Mouse (Mus musculus): ENCODE data around the gene Lrrtm4. TPM values are rescaled to one million over a fixed set of nuclear protein-coding genes. Genes with fewer than 3 reads are reported as not detected.

The Lrrtm4 gene
- polyA plus RNA-seq (2012; rRNA removed): not detected in 2 replicates

GRCm38 (mm10) chr6:80018765-80019164 is at the start of gene Lrrtm4:
Lrrtm4 (plus strand) TSS chr6:80018877.
- H3K4me1 ChIP-seq (ENCODE audit: control insufficient read depth, insufficient read depth, insufficient read length, low read length): no peaks in the 10 kb centered on the region
- no peak for TF ChIP-seq CTCF (IDR thresholded peaks at IDR 0.05; ENCODE audit: extremely low read depth, insufficient read length, insufficient replicate concordance, low read depth, low read length)
- TF ChIP-seq POLR2A (IDR thresholded peaks at IDR 0.05; ENCODE audit: low read depth, low read length): no peak
- no peak within 1 kb of the TSS for H3K27ac ChIP-seq (ENCODE audit: insufficient read depth, low read depth, low read length)
- no peaks in the 10 kb centered on the region for H3K27me3 ChIP-seq (ENCODE audit: control insufficient read depth, insufficient read depth, low read length)
- 36% methylated on average over 6 of the region's 6 CpGs for WGBS
- no peak within 1 kb of the TSS for H3K4me3 ChIP-seq (ENCODE audit: low read depth, low read length)
- H3K36me3 ChIP-seq (ENCODE audit: control insufficient read depth, insufficient read depth, low read length): no peaks in the 10 kb centered on the region

- Histone ChIP-seq H3K27ac (ENCODE audit: insufficient read depth, low read depth, low read length) (no peak overlapping the region), H3K27me3 (ENCODE audit: control insufficient read depth, insufficient read depth, low read length) (no peaks in the 10 kb centered on the region), H3K4me3 (ENCODE audit: low read depth, low read length) (no peak overlapping the region), H3K36me3 (ENCODE audit: control insufficient read depth, insufficient read depth, low read length) (no peaks in the 10 kb centered on the region), H3K4me1 (ENCODE audit: control insufficient read depth, insufficient read depth, insufficient read length, low read length) (no peaks in the 10 kb centered on the region)
- WGBS: 12% methylated on average over 14 of the region's 14 CpGs
- no peak for TF ChIP-seq POLR2A (IDR thresholded peaks at IDR 0.05; ENCODE audit: low read depth, low read length)
- TF ChIP-seq CTCF (IDR thresholded peaks at IDR 0.05; ENCODE audit: extremely low read depth, insufficient read length, insufficient replicate concordance, low read depth, low read length): no peak
Measured at GRCm38 (mm10) chr6:80019189-80019860, 648 bp downstream of the Lrrtm4 start.

GRCm38 (mm10) chr6:80019861-80020230 is 1.2 kb downstream of the Lrrtm4 start:
- no peaks in the 10 kb centered on the region for H3K27me3 ChIP-seq (ENCODE audit: control insufficient read depth, insufficient read depth, low read length)
- H3K27ac ChIP-seq (ENCODE audit: insufficient read depth, low read depth, low read length): no peak overlapping the region
- TF ChIP-seq CTCF (IDR thresholded peaks at IDR 0.05; ENCODE audit: extremely low read depth, insufficient read length, insufficient replicate concordance, low read depth, low read length) (no peak), POLR2A (IDR thresholded peaks at IDR 0.05; ENCODE audit: low read depth, low read length) (no peak)
- H3K4me1 ChIP-seq (ENCODE audit: control insufficient read depth, insufficient read depth, insufficient read length, low read length): no peaks in the 10 kb centered on the region
- no peaks in the 10 kb centered on the region for H3K36me3 ChIP-seq (ENCODE audit: control insufficient read depth, insufficient read depth, low read length)
- 17% methylated on average over 10 of the region's 10 CpGs for WGBS
- no peak overlapping the region for H3K4me3 ChIP-seq (ENCODE audit: low read depth, low read length)

- no peaks in the 10 kb centered on the region for H3K4me1 ChIP-seq (ENCODE audit: control insufficient read depth, insufficient read depth, insufficient read length, low read length)
- H3K36me3 ChIP-seq (ENCODE audit: control insufficient read depth, insufficient read depth, low read length): no peaks in the 10 kb centered on the region
- no peak overlapping the region for H3K4me3 ChIP-seq (ENCODE audit: low read depth, low read length)
- TF ChIP-seq CTCF (IDR thresholded peaks at IDR 0.05; ENCODE audit: extremely low read depth, insufficient read length, insufficient replicate concordance, low read depth, low read length) (no peak), POLR2A (IDR thresholded peaks at IDR 0.05; ENCODE audit: low read depth, low read length) (no peak)
- no peaks in the 10 kb centered on the region for H3K27me3 ChIP-seq (ENCODE audit: control insufficient read depth, insufficient read depth, low read length)
- H3K27ac ChIP-seq (ENCODE audit: insufficient read depth, low read depth, low read length): no peak overlapping the region
Measured at GRCm38 (mm10) chr6:80056849-80057248, 38.2 kb downstream of the Lrrtm4 start.

GRCm38 (mm10) chr6:80078001-80078400 is 59.3 kb downstream of the Lrrtm4 start:
- H3K27ac ChIP-seq (ENCODE audit: insufficient read depth, low read depth, low read length): no peak overlapping the region
- H3K36me3 ChIP-seq (ENCODE audit: control insufficient read depth, insufficient read depth, low read length): no peaks in the 10 kb centered on the region
- TF ChIP-seq CTCF (IDR thresholded peaks at IDR 0.05; ENCODE audit: extremely low read depth, insufficient read length, insufficient replicate concordance, low read depth, low read length) (no peak), POLR2A (IDR thresholded peaks at IDR 0.05; ENCODE audit: low read depth, low read length) (no peak)
- no peak overlapping the region for H3K4me3 ChIP-seq (ENCODE audit: low read depth, low read length)
- no peaks in the 10 kb centered on the region for H3K27me3 ChIP-seq (ENCODE audit: control insufficient read depth, insufficient read depth, low read length)
- WGBS: 89% methylated on average over 2 of the region's 2 CpGs
- no peaks in the 10 kb centered on the region for H3K4me1 ChIP-seq (ENCODE audit: control insufficient read depth, insufficient read depth, insufficient read length, low read length)

- 82% methylated on average over 6 of the region's 6 CpGs for WGBS
- H3K36me3 ChIP-seq (ENCODE audit: control insufficient read depth, insufficient read depth, low read length): no peaks in the 10 kb centered on the region
- TF ChIP-seq CTCF (IDR thresholded peaks at IDR 0.05; ENCODE audit: extremely low read depth, insufficient read length, insufficient replicate concordance, low read depth, low read length): no peak
- TF ChIP-seq POLR2A (IDR thresholded peaks at IDR 0.05; ENCODE audit: low read depth, low read length): no peak
- no peaks in the 10 kb centered on the region for H3K27me3 ChIP-seq (ENCODE audit: control insufficient read depth, insufficient read depth, low read length)
- no peak overlapping the region for H3K27ac ChIP-seq (ENCODE audit: insufficient read depth, low read depth, low read length)
- no peaks in the 10 kb centered on the region for H3K4me1 ChIP-seq (ENCODE audit: control insufficient read depth, insufficient read depth, insufficient read length, low read length)
- H3K4me3 ChIP-seq (ENCODE audit: low read depth, low read length): no peak overlapping the region
Measured at GRCm38 (mm10) chr6:80079290-80079689, 60.6 kb downstream of the Lrrtm4 start.

- no peak for TF ChIP-seq POLR2A (IDR thresholded peaks at IDR 0.05; ENCODE audit: low read depth, low read length)
- Histone ChIP-seq H3K36me3 (ENCODE audit: control insufficient read depth, insufficient read depth, low read length) (no peaks in the 10 kb centered on the region), H3K4me1 (ENCODE audit: control insufficient read depth, insufficient read depth, insufficient read length, low read length) (no peaks in the 10 kb centered on the region), H3K4me3 (ENCODE audit: low read depth, low read length) (no peak overlapping the region), H3K27me3 (ENCODE audit: control insufficient read depth, insufficient read depth, low read length) (no peaks in the 10 kb centered on the region), H3K27ac (ENCODE audit: insufficient read depth, low read depth, low read length) (no peak overlapping the region)
- WGBS: 72% methylated on average over 4 of the region's 4 CpGs
Measured at GRCm38 (mm10) chr6:80094909-80095308, 76.2 kb downstream of the Lrrtm4 start.
